Mouse (Mus musculus) v-Abl transformed pro-B cells (cell line): ENCODE results near the gene Gm45623.

Experiments
- in situ Hi-C, 2 experiments: fragments of 400-800 bp; cut with MboI; formaldehyde crosslinking; loops; one replicate each; pipeline ENCODE4 v1.15.1; 2025; ENCODE audit not compliant: unreplicated experiment in 2 of 2

The Gm45623 gene

GRCm38 (mm10) chr13:56704596-56704995 lies 49.0 kb downstream of the Gm45623 start:
- in situ Hi-C loops = no loop called here

- in situ Hi-C loops = no loop called here
Measured at GRCm38 (mm10) chr13:56703871-56704321, 49.7 kb downstream of the Gm45623 start.

GRCm38 (mm10) chr13:56703222-56703870 lies 50.3 kb downstream of the Gm45623 start:
- in situ Hi-C loops = no loop called here

- in situ Hi-C loops = no loop called here
Measured at GRCm38 (mm10) chr13:56702469-56703221, 51.0 kb downstream of the Gm45623 start, which contains the start of gene Smad5. TSS of gene Smad5 (plus strand) at chr13:56703010.
